Mouse (Mus musculus): Measurements from ENCODE around the gene Glrx5. TPM values are rescaled to one million over a fixed set of nuclear protein-coding genes. Genes with fewer than 3 reads are reported as not detected.

Gene Glrx5
- polyA plus RNA-seq, 1 experiment from 2014 or later, result 152 TPM

DNA sequence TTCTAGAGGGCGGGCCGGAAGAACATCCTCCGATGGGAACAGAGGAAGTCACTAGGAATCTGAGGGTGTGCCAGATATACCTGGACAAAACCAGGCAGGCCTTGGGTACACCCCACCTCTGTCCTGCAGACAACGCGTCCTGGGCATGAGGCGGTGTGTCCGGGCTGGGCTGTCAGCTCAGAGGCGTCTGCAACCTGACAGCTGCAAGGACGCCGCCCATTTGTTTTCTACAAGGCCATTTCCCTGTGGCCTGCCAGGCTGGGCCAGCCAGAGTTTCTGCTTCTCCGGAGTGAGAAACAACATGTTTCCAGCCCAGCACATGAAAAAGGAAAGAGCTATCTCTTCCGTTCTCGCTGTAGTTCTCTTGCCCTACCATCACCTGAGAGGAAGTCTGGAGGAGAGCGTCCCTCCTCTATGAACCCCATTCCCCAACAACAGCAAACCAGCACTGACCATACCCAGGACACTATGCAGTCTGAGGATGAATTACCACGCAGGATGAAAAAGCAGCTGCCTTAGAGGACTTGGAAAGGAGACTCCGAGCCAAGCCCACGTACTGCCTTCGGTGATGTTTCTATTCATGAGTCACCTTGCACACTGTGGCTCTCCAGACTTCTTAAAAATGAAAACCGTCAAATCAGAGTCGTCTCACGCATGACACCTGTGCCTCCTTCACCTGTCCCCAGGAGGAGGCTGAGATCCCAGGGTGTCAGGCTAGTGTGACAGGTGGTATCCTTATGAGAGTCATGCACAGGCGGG is 27.4 kb upstream of the Glrx5 start:
- 74% methylated on average over 22 of the region's 22 CpGs for WGBS
- H3K36me3 ChIP-seq, result no peaks in the 10 kb centered on the region
- no peak overlapping the region for H3K4me2 ChIP-seq (replicated peaks)
- H3K4me3 ChIP-seq (replicated peaks), result no peak overlapping the region
- ATAC-seq (ENCODE audit: insufficient number of reproducible peaks, low FRiP score, low TSS enrichment, low read depth), result no peak
- H3K9ac ChIP-seq, result no peak overlapping the region
- peaks cover 53% of the 10 kb centered on the region for H3K4me1 ChIP-seq
- no peaks in the 10 kb centered on the region for H3K9me3 ChIP-seq (replicated peaks)
- H3K27ac ChIP-seq (replicated peaks), result peak overlapping the region; percentile 61; the same call in 1 of the 2 replicates
- H3K27me3 ChIP-seq, result no peaks in the 10 kb centered on the region; the same call in 1 of the 2 replicates

DNA sequence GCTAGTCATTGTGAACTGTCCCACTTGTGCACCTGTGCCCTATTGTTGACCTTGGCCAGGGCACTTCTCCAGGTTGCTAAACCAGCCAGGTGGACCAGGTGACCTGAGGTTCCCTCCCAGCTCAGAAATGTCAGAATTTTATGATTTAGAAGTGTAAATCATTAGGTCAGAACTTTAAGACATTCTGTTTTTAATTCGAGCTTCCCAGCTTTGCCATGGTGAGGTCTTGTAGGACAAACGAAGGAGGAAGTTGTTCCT is 26.8 kb upstream of the Glrx5 start:
- no peak overlapping the region for H3K27ac ChIP-seq (replicated peaks)
- no peaks in the 10 kb centered on the region for H3K36me3 ChIP-seq
- ATAC-seq (ENCODE audit: insufficient number of reproducible peaks, low FRiP score, low TSS enrichment, low read depth), result no peak
- H3K4me2 ChIP-seq (replicated peaks), result no peak overlapping the region
- 65% methylated on average over 2 of the region's 2 CpGs for WGBS
- no peak overlapping the region for H3K9ac ChIP-seq
- H3K9me3 ChIP-seq (replicated peaks), result no peaks in the 10 kb centered on the region
- H3K4me3 ChIP-seq (replicated peaks), result no peak overlapping the region
- H3K4me1 ChIP-seq, result peaks cover 58% of the 10 kb centered on the region
- no peaks in the 10 kb centered on the region; the same call in 1 of the 2 replicates for H3K27me3 ChIP-seq

DNA sequence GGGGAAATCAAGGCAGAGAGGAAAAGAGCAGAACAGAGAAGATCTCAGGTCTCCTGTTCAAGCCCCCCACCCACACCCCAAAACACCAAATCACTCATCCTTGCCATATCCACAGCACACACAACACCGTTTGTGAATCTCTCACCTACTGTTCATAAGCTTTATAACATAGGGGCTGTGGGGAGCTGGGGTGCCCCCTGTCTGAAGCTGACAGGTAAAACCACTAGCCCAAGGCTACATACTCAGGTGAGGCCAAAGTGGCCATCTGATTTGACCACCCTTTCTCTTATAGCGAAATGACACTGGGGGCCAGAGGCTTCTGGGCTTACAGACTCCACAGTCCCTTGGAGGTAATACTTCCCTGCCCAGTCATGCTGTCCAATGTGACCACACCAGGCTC is 24.3 kb upstream of the Glrx5 start:
- H3K27ac ChIP-seq (replicated peaks), result peak overlapping the region; percentile 76; the same call in 1 of the 2 replicates
- H3K4me3 ChIP-seq (replicated peaks), result peak overlapping the region; percentile 64
- H3K4me1 ChIP-seq, result peaks cover 56% of the 10 kb centered on the region
- peak overlapping the region; percentile 71 for H3K4me2 ChIP-seq (replicated peaks)
- no peak for ATAC-seq (ENCODE audit: insufficient number of reproducible peaks, low FRiP score, low TSS enrichment, low read depth)
- no peaks in the 10 kb centered on the region for H3K36me3 ChIP-seq
- H3K27me3 ChIP-seq, result no peaks in the 10 kb centered on the region; the same call in 1 of the 2 replicates
- WGBS, result 68% methylated on average over 2 of the region's 2 CpGs
- no peak overlapping the region for H3K9ac ChIP-seq
- no peaks in the 10 kb centered on the region for H3K9me3 ChIP-seq (replicated peaks)

DNA sequence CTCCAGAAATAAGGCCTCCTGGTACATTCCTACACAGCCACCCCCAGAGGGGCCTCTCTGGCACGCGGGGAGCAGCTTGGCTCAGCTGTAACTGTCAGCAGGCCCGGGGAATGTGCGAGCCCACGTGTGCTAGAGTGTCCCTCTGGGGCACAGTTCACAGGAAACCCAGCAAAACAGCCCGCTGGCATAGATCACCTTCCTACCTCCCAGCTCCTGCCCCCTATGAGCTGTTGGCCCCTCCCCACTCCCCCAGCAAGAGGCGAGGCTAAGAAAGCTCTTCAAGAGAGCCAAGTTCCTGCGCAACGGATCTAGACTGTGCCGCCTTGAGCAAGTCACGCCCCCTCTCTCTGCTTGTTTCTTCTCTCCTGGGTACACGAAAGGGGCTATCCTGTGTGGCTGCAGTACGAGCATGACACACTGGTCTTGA is 23.7 kb upstream of the Glrx5 start:
- no peaks in the 10 kb centered on the region for H3K9me3 ChIP-seq (replicated peaks)
- H3K36me3 ChIP-seq, result no peaks in the 10 kb centered on the region
- ATAC-seq (ENCODE audit: insufficient number of reproducible peaks, low FRiP score, low TSS enrichment, low read depth), result peak; percentile 59
- WGBS, result 1% methylated on average over 13 of the region's 13 CpGs
- peaks cover 56% of the 10 kb centered on the region for H3K4me1 ChIP-seq
- H3K27me3 ChIP-seq, result no peaks in the 10 kb centered on the region; the same call in 1 of the 2 replicates
- peak overlapping the region; percentile 76 for H3K27ac ChIP-seq (replicated peaks)
- peak overlapping the region; percentile 71 for H3K4me2 ChIP-seq (replicated peaks)
- peak overlapping the region; percentile 64 for H3K4me3 ChIP-seq (replicated peaks)
- H3K9ac ChIP-seq, result no peak overlapping the region

DNA sequence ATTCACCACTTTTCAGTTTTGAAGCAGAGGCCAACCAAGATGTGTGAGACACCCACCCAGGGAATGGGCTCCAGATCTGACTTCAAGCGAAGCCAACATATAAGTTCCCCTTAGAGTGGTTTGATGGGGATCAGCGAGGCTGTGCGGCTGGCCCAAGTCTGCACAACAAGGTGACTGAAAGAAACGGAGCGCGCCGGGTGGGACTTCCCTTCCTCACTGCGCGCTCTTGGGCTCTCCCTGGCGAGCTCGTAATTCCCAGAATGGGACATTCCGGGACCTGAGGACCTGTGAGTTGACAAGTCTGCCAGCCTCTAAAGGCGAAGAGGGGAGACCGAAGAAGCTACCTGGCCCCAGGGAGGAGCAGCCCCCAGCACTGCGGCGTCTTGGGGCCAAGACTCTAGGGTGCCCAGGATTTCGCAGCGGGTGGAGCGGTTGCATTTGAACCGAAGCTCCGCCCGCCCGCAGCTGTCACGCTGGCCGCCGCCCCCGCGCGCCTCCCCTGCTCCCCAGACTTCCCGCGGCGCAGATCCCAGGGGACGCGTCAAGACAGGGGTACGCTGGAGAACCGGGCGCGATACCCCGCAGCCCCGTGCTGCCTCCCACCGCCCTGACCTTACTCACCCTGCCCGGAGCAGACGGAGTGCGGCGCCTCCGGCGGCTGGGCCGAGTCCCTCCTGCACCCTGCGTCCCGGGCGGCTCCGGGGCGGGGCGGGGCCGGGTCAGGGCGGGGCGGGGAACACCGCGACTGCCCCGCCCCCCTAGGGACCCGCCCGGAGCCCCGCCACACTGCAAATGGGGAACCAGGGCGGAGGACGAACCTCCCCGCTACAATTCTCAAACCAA is 22.9 kb upstream of the Glrx5 start, which contains the start of gene Syne3:
Gene Syne3, minus strand, starts transcription at position 440 of the 843 bp plus-strand sequence.
- Histone ChIP-seq H3K4me1 (peaks cover 54% of the 10 kb centered on the region), H3K27me3 (no peaks in the 10 kb centered on the region; the same call in 1 of the 2 replicates), H3K9ac (peak within 1 kb of the TSS; percentile 52), H3K27ac (replicated peaks) (peak within 1 kb of the TSS; percentile 76), H3K4me3 (replicated peaks) (peak within 1 kb of the TSS; percentile 64), H3K9me3 (replicated peaks) (no peaks in the 10 kb centered on the region), H3K36me3 (no peaks in the 10 kb centered on the region), H3K4me2 (replicated peaks) (peak within 1 kb of the TSS; percentile 71)
- ATAC-seq (ENCODE audit: insufficient number of reproducible peaks, low FRiP score, low TSS enrichment, low read depth), result peak; percentile 68
- 1% methylated on average over 66 of the region's 66 CpGs for WGBS

DNA sequence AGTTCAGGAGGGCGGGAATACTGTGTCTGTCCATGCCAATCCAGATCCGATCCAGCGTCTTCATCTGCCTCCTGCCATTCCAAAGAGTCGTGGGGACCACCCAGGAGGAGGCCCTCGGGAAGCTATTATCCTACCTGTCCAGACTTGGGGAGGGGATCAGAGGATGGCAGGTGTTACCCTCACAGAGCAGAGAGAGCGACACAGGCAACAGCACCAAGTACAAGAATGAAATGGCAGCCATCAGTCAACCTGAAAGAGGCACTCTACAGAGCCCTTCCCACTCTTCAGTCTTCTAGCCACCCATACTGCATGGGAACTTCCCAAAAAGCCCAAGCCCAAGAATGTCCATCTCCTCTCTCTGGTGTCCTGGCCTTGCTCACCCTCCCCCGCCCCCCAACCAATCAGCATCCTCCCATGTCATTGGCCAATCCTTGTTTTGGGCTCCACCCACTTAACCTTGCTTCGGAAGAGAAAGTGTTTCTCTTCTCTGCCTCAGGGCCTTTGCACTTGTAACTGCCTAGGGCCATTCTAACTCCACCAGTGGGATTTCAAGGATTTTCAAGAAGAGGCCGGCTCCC is 22.2 kb upstream of the Glrx5 start:
- H3K4me3 ChIP-seq (replicated peaks), result peak overlapping the region; percentile 64
- ATAC-seq (ENCODE audit: insufficient number of reproducible peaks, low FRiP score, low TSS enrichment, low read depth), result no peak
- H3K27me3 ChIP-seq, result no peaks in the 10 kb centered on the region; the same call in 1 of the 2 replicates
- no peaks in the 10 kb centered on the region for H3K36me3 ChIP-seq
- H3K27ac ChIP-seq (replicated peaks), result peak overlapping the region; percentile 76; the same call in 1 of the 2 replicates
- peaks cover 54% of the 10 kb centered on the region for H3K4me1 ChIP-seq
- H3K9me3 ChIP-seq (replicated peaks), result no peaks in the 10 kb centered on the region
- H3K9ac ChIP-seq, result peak overlapping the region; percentile 52
- 14% methylated on average over 9 of the region's 9 CpGs for WGBS
- H3K4me2 ChIP-seq (replicated peaks), result peak overlapping the region; percentile 71

DNA sequence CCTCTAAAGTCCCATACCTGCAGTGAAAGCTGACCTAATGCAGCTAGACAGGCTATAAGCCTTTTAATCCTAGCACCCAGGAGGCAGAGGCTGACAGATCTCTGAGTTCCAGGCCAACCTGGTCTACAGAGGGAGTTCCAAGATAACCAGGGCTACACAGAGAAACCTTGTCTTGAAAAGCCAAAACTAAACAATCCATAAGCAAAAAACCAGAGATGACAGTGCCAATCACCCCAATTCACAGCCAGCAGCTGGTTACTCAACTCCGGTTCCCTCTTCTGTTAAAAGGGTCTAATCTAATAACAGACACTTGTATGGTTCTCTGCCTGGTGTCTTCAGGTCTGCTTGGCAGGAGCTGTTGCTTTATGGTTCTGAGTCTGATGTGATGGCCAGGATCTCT is 20.9 kb upstream of the Glrx5 start:
- Histone ChIP-seq H3K4me3 (replicated peaks) (no peak overlapping the region), H3K27me3 (no peaks in the 10 kb centered on the region; the same call in 1 of the 2 replicates), H3K27ac (replicated peaks) (no peak overlapping the region), H3K4me2 (replicated peaks) (no peak overlapping the region), H3K36me3 (no peaks in the 10 kb centered on the region), H3K4me1 (peaks cover 49% of the 10 kb centered on the region), H3K9ac (no peak overlapping the region), H3K9me3 (replicated peaks) (no peaks in the 10 kb centered on the region)
- 90% methylated on average over 1 of the region's 1 CpGs for WGBS
- ATAC-seq (ENCODE audit: insufficient number of reproducible peaks, low FRiP score, low TSS enrichment, low read depth), result no peak

DNA sequence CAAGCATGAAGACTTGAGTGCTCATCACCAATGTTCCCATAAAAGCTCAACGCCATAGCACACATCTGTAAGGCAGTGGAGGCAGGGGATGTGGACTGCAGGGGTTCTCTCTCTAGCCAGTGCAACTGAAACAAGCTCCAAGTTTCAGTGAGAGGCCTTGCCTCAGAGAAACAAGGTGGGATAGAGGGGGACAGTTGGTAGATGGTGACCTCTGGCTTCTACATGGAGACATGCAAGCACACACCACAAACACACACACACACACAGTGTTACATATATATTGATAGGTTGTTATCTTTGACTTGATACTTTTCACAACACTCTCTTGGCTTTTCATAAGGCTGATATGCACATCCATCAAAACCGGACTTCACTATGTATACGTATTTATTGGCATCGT is 20.2 kb upstream of the Glrx5 start:
- Histone ChIP-seq H3K9me3 (replicated peaks) (no peaks in the 10 kb centered on the region), H3K4me2 (replicated peaks) (no peak overlapping the region), H3K9ac (no peak overlapping the region), H3K4me1 (peaks cover 47% of the 10 kb centered on the region), H3K4me3 (replicated peaks) (no peak overlapping the region), H3K27ac (replicated peaks) (peak overlapping the region; percentile 85; the same call in 1 of the 2 replicates), H3K36me3 (no peaks in the 10 kb centered on the region), H3K27me3 (no peaks in the 10 kb centered on the region; the same call in 1 of the 2 replicates)
- WGBS, result 89% methylated on average over 4 of the region's 4 CpGs
- no peak for ATAC-seq (ENCODE audit: insufficient number of reproducible peaks, low FRiP score, low TSS enrichment, low read depth)

DNA sequence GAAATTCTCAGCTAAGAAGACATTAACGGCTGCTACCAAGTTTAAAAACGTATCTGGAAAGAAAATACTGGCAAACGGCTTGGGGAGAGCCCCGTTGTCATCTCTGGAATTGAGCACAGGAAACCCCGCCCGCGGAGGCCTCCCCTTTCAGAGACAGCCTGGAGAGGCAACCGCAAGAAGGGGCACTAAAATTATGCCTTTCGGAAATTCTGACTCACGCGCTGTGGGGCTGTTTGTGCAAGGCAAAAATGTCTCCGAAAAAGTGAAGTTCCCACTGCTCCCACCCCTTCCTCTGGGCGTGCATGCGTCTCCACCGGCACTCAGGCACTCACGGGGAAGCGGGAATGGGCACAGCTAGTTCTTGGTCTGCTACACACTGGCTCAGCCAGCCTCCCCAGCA is 19.4 kb upstream of the Glrx5 start:
- H3K27me3 ChIP-seq, result no peaks in the 10 kb centered on the region
- no peak for ATAC-seq (ENCODE audit: insufficient number of reproducible peaks, low FRiP score, low TSS enrichment, low read depth)
- H3K4me1 ChIP-seq, result peaks cover 41% of the 10 kb centered on the region
- no peaks in the 10 kb centered on the region for H3K36me3 ChIP-seq
- H3K27ac ChIP-seq (replicated peaks), result peak overlapping the region; percentile 85
- H3K9me3 ChIP-seq (replicated peaks), result no peaks in the 10 kb centered on the region
- WGBS, result 17% methylated on average over 17 of the region's 17 CpGs
- H3K4me2 ChIP-seq (replicated peaks), result peak overlapping the region; percentile 23; the same call in 1 of the 2 replicates
- H3K9ac ChIP-seq, result no peak overlapping the region
- H3K4me3 ChIP-seq (replicated peaks), result no peak overlapping the region

DNA sequence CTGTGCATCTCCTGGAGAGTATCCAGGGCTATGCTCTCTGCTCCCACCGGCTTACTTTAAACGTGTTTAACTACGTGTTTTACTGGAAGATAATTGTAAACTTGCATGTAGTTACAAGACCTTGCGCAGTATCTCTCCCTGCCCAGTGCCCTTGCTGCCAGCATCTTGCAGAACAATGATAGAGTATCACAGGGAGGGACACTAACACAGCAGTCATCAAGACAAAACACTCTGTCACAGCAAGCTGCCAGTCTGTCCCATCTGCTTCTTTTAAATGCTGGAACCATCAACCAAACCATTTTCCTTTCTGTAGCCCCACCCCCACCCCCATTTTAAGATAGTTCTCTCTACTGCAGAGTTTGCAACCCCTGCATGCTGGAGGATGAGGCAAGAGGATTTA is 16.3 kb upstream of the Glrx5 start:
- H3K4me2 ChIP-seq (replicated peaks), result no peak overlapping the region
- no peaks in the 10 kb centered on the region for H3K27me3 ChIP-seq
- H3K9ac ChIP-seq, result no peak overlapping the region
- H3K9me3 ChIP-seq (replicated peaks), result no peaks in the 10 kb centered on the region
- no peak overlapping the region for H3K4me3 ChIP-seq (replicated peaks)
- no peak overlapping the region for H3K27ac ChIP-seq (replicated peaks)
- ATAC-seq (ENCODE audit: insufficient number of reproducible peaks, low FRiP score, low TSS enrichment, low read depth), result no peak
- no peaks in the 10 kb centered on the region for H3K36me3 ChIP-seq
- whole genome bisulfite sequencing, result 51% methylated on average over 4 of the region's 4 CpGs
- peaks cover 23% of the 10 kb centered on the region for H3K4me1 ChIP-seq

DNA sequence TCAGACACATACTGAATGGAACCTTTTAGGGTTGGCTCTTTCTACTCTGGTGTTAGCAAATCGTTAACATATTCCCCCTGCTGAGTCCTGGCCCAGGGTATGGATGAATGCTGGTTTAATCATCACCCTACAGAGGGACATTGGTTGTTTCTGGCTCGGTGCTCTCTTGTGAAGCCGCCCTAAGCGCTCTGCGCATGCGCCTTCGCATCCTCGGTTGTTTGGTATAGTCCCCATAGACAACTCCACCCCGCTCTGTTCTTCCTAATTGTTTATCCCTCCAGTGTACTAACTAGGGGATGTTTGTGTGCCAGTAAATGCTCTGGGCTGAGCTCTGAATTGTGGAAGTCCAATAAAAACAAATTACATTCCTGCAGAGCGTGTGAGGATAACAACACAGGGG is 15.8 kb upstream of the Glrx5 start:
- Histone ChIP-seq H3K9ac (no peak overlapping the region), H3K36me3 (no peaks in the 10 kb centered on the region), H3K27me3 (no peaks in the 10 kb centered on the region), H3K27ac (replicated peaks) (no peak overlapping the region), H3K9me3 (replicated peaks) (no peaks in the 10 kb centered on the region), H3K4me3 (replicated peaks) (no peak overlapping the region), H3K4me2 (replicated peaks) (no peak overlapping the region), H3K4me1 (peaks cover 23% of the 10 kb centered on the region)
- no peak for ATAC-seq (ENCODE audit: insufficient number of reproducible peaks, low FRiP score, low TSS enrichment, low read depth)
- 75% methylated on average over 10 of the region's 10 CpGs for WGBS

Data from embryonic facial prominence, embryonic 15.5 days (tissue).